8 mouse cellular contexts compared by ENCODE assay signal in the genomic region with DNA sequence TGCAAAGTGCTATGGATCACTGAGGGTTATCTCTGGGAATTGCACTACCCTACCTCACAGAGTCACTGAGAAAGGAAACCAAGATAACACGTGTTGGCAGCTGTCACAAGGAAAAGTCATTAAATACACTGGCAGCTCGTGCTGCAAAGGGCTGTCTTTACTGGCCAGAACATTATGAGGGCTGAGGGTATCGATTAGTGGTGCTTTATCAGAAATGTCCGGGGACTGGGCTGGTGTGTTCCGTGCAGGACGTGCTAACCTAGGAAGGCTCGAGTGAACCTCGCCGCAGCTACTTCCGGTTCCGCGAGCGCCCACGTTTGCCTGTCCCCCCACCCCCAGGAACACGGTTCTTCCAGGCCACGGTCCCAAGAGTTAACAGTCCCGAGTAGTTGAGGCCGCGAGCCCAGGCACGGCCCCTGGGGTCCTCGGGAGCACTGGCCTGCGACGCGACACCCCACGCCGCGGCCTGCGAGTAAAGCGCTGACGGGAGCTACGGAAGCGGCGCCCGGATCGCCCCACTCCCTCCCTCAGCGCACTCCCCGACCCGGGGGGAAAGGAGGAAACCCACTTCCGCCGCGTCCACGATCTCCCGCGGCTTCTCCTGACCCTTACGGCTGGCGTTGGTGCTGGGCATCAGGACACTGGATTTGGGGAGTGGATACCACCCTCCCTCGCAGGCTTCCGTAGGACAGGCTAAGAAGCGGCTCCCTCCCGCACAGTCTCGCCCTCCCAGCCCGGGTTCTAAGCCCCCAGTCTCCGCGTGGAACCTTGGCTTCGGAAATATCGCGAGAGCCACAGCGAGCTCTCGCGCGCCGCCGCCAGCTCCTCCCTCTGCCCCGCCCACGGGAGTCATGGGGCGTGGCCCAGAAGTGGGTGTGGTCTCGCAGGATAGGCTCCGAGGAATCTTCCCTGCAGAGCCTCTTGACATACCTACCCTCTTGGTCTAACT. TPM values are rescaled to one million over a fixed set of nuclear protein-coding genes. Genes with fewer than 3 reads are reported as not detected.
DNase-seq lines count a peak whose midpoint lies in the region; ATAC-seq and TF ChIP-seq lines count a peak whose summit lies in the region.

A gene (minus strand): TSS at position 785 of the 949 bp plus-strand sequence.

- H3K4me2 ChIP-seq in lung, embryonic 16.5 days (ENCODE audit: low read depth, low read length): peak within 1 kb of the TSS; percentile 76

- peak within 1 kb of the TSS; percentile 99 for H3K9ac ChIP-seq in MEL (ENCODE audit: control insufficient read depth, low read depth, low read length, poor library complexity, severe bottlenecking)
- H3K9ac ChIP-seq in lung, embryonic 16.5 days (ENCODE audit: low read length): peak within 1 kb of the TSS; percentile 100

- TF ChIP-seq RAD21 in MEL (IDR thresholded peaks at IDR 0.05; ENCODE audit: low read depth, low read length): no peak

- H3K4me3 ChIP-seq in MEL (ENCODE audit: control insufficient read depth in 1 of 2, insufficient read depth in 1 of 2, low read depth in 2 of 2, low read length in 2 of 2): peak within 1 kb of the TSS; percentile 68 to 97
- peak within 1 kb of the TSS; percentile 92 for H3K4me3 ChIP-seq in cerebellum, adult 2 months (replicated peaks; ENCODE audit: insufficient read depth, low read depth, low read length)
- peak within 1 kb of the TSS; percentile 77 for H3K4me3 ChIP-seq in lung, embryonic 16.5 days (ENCODE audit: low read length)

- TF ChIP-seq EP300 in MEL (IDR thresholded peaks at IDR 0.05; ENCODE audit: low read depth in 1 of 2, low read length in 2 of 2): 0 out of 4 replicates have a peak, but pooled peaks of 1 of the 2 experiments have one; percentile 4

- H3K36me3 ChIP-seq in MEL (ENCODE audit: control insufficient read depth in 1 of 2, insufficient read depth in 2 of 2, low read length in 2 of 2): peaks cover 11 to 20% of the 10 kb centered on the region in 2 experiments
- H3K36me3 ChIP-seq in lung, embryonic 16.5 days (ENCODE audit: control insufficient read depth, insufficient read depth, low read length): peaks cover 6% of the 10 kb centered on the region; the same call in 1 of the 2 replicates

- H3K27ac ChIP-seq in MEL (ENCODE audit: control insufficient read depth, low read depth, low read length): peak within 1 kb of the TSS; percentile 70
- peak within 1 kb of the TSS; percentile 53 for H3K27ac ChIP-seq in cerebellum, adult 2 months (ENCODE audit: insufficient read depth, low read length)
- H3K27ac ChIP-seq in lung, embryonic 16.5 days (ENCODE audit: low read length): peak within 1 kb of the TSS; percentile 93

- peak; percentile 93 for DNase-seq in MEL (ENCODE audit: low read depth, low spot score)
- peak; percentile 89 to 92 for DNase-seq in cerebellum, adult 2 months
- peak; percentile 92 for DNase-seq in forelimb bud, embryonic 11.5 days (ENCODE audit: low read depth, low spot score)
- peak; percentile 81 for DNase-seq in layer of hippocampus, adult 9-10 months (ENCODE audit: low spot score)
- DNase-seq in ovary, postnatal 10 days (ENCODE audit: low spot score): peak; percentile 88
- DNase-seq in thymus, postnatal 10 days (ENCODE audit: low spot score in 2 of 2): peak; percentile 89 to 96

- H3K4me1 ChIP-seq in MEL (ENCODE audit: control insufficient read depth in 1 of 2, insufficient read depth in 2 of 2, low read length in 2 of 2): peaks cover 2 to 8% of the 10 kb centered on the region in 2 experiments; a peak in 3 of 4 replicates
- H3K4me1 ChIP-seq in cerebellum, adult 2 months (ENCODE audit: control insufficient read depth, insufficient read depth, low read length): no peaks in the 10 kb centered on the region
- 0 out of 2 replicates have a peak, but pooled peaks cover 2% of the 10 kb centered on the region for H3K4me1 ChIP-seq in lung, embryonic 16.5 days (replicated peaks; ENCODE audit: control insufficient read depth, insufficient read depth, low read length)

- no peaks in the 10 kb centered on the region for H3K27me3 ChIP-seq in MEL (ENCODE audit: control insufficient read depth in 1 of 2, insufficient read depth in 2 of 2, low read length in 2 of 2)
- no peaks in the 10 kb centered on the region for H3K27me3 ChIP-seq in cerebellum, adult 2 months (ENCODE audit: control insufficient read depth, insufficient read depth, low read length)
- H3K27me3 ChIP-seq in lung, embryonic 16.5 days (ENCODE audit: control insufficient read depth, insufficient read depth, low read depth, low read length): no peaks in the 10 kb centered on the region

- peak; percentile 87 to 95 for ATAC-seq in hematopoietic stem cell, adult 5-6 weeks (replicated peaks in 1 of 2; ENCODE audit: insufficient read depth in 1 of 2, low FRiP score in 2 of 2, low TSS enrichment in 1 of 2, low read depth in 1 of 2, poor library complexity in 2 of 2, severe bottlenecking in 2 of 2)
- ATAC-seq in lung, embryonic 16.5 days (ENCODE audit: low read depth): peak; percentile 93

- peaks cover 14% of the 10 kb centered on the region for H3K79me2 ChIP-seq in MEL (ENCODE audit: control insufficient read depth, insufficient read depth, low read length, poor library complexity)

- H3K9me3 ChIP-seq in MEL (replicated peaks; ENCODE audit: insufficient read depth, low read length): no peaks in the 10 kb centered on the region
- no peaks in the 10 kb centered on the region for H3K9me3 ChIP-seq in lung, embryonic 16.5 days (ENCODE audit: control insufficient read depth, low read length)

- under 1% methylated on average over 68 of the region's 68 CpGs for WGBS in cerebellum, adult 2 months
- WGBS in lung, embryonic 16.5 days: under 1% methylated on average over 62 of the region's 68 CpGs

- TF ChIP-seq CTCF in MEL (IDR thresholded peaks at IDR 0.05 in 2 of 3, conservative IDR thresholded peaks at IDR 0.05 in 1 of 3; ENCODE audit: control insufficient read depth in 1 of 3, insufficient read depth in 1 of 3, low read depth in 2 of 3, low read length in 3 of 3, poor library complexity in 1 of 3, severe bottlenecking in 1 of 3): 0 out of 6 replicates have a peak, but pooled peaks of 1 of the 3 experiments have one; percentile 0
- no peak for TF ChIP-seq CTCF in cerebellum, adult 2 months (IDR thresholded peaks at IDR 0.05; ENCODE audit: borderline replicate concordance, insufficient read depth, low read depth, low read length)

- TF ChIP-seq POLR2A in MEL (IDR thresholded peaks at IDR 0.05; ENCODE audit: control insufficient read depth in 1 of 2, insufficient read depth in 1 of 2, low read depth in 1 of 2, low read length in 2 of 2, poor library complexity in 1 of 2): peak; percentile 82 to 96
- TF ChIP-seq POLR2A in cerebellum, adult 2 months (IDR thresholded peaks at IDR 0.05; ENCODE audit: borderline replicate concordance, insufficient read depth, low read length): peak; percentile 75; the same call in 1 of the 2 replicates

TF ChIP-seq in MEL, 35 proteins besides CTCF, POLR2A, EP300 and RAD21:
- TF ChIP-seq GATA1 (IDR thresholded peaks at IDR 0.05; ENCODE audit: low read depth, low read length) (peak; percentile 64), SMC3 (IDR thresholded peaks at IDR 0.05; ENCODE audit: low read depth, low read length) (no peak), ELF1 (IDR thresholded peaks at IDR 0.05; ENCODE audit: low read depth, low read length) (peak; percentile 81), USF1 (IDR thresholded peaks at IDR 0.05; ENCODE audit: low read depth, low read length) (no peak; the same call in 1 of the 2 replicates), MEF2A (IDR thresholded peaks at IDR 0.05; ENCODE audit: extremely low read depth, insufficient replicate concordance, low read depth, low read length, poor library complexity, severe bottlenecking) (no peak), HCFC1 (IDR thresholded peaks at IDR 0.05; ENCODE audit: low read depth, low read length) (peak; percentile 66), MYC (IDR thresholded peaks at IDR 0.05; ENCODE audit: low read depth, low read length) (peak; percentile 96), POLR2AphosphoS2 (IDR thresholded peaks at IDR 0.05; ENCODE audit: low read length) (peak; percentile 80; the same call in 1 of the 2 replicates), TCF12 (IDR thresholded peaks at IDR 0.05; ENCODE audit: low read depth, low read length) (peak; percentile 4), TBP (IDR thresholded peaks at IDR 0.05; ENCODE audit: low read depth, low read length) (peak; percentile 67), NRF1 (IDR thresholded peaks at IDR 0.05; ENCODE audit: insufficient read depth, low read depth, low read length, poor library complexity, severe bottlenecking) (0 out of 2 replicates have a peak, but pooled peaks have one; percentile 51), TAL1 (IDR thresholded peaks at IDR 0.05; ENCODE audit: low read length) (no peak), MAX (IDR thresholded peaks at IDR 0.05; ENCODE audit: low read length) (peak; percentile 91), MXI1 (IDR thresholded peaks at IDR 0.05; ENCODE audit: low read depth, low read length) (peak; percentile 99), SIN3A (IDR thresholded peaks at IDR 0.05; ENCODE audit: low read length) (peak; percentile 93), NELFE (IDR thresholded peaks at IDR 0.05; ENCODE audit: low read depth, low read length) (peak; percentile 90), CHD2 (IDR thresholded peaks at IDR 0.05; ENCODE audit: low read length) (peak; percentile 96)

RNA-seq across cellular contexts. Expression of the gene that starts here (rescaled TPM):
- 95.2 and 104 TPM in 2 replicates for total RNA-seq in MEL (2012; rRNA removed)
- polyA plus RNA-seq in MEL (2012; ENCODE audit: insufficient read depth in 1 of 2, insufficient read length in 2 of 2, low read depth in 1 of 2, low replicate concordance in 2 of 2, missing spikeins in 1 of 2): 100 to 1,000 TPM in 1 of 2 experiments, not detected in 1; 104 TPM
- 44.8 and 45.4 TPM in 2 replicates for polyA plus RNA-seq in cerebellum, adult 2 months (2012; rRNA removed)
- total RNA-seq in hematopoietic stem cell, adult 5-6 weeks (2017): 224 and 253 TPM in 2 replicates
- polyA plus RNA-seq in lung, embryonic 16.5 days (2015; fragmentation: Nextera tagmentation; extraction: Ambion mirVana): 157 and 167 TPM in 2 replicates

Comparison
In these comparisons a context has a peak if more than half of its experiments do, and no peak if none do; other contexts are left out.
1. Peak in every context shown above with its lines: DNase-seq, ATAC-seq, H3K4me3 ChIP-seq and H3K27ac ChIP-seq.